Mouse (Mus musculus) layer of hippocampus, adult 8-10 months (tissue): ENCODE results near the gene Dhcr7. TPM values are rescaled to one million over a fixed set of nuclear protein-coding genes. Genes with fewer than 3 reads are reported as not detected.

Source experiments
- DNase-seq, 2 experiments: peaks; one replicate each; pipeline ENCODE4 v3.0.0; 2022; ENCODE audit warnings: low spot score in 2 of 2
- total RNA-seq, 4 experiments: library from RNA; stranded (reverse); gene quantifications; 2 replicates each; pipeline ENCODE4 v1.2.4; 2022

The Dhcr7 gene
- 10 to 100 TPM; 42.1 to 48.1 (median 44.7) TPM for total RNA-seq

GRCm38 (mm10) chr7:143822375-143823265 lies at the start of gene Dhcr7, which contains the start of gene Nadsyn1:
TSS of gene Dhcr7 (plus strand) at chr7:143823145.
TSS of gene Nadsyn1 (minus strand) at chr7:143822849.
- peak; percentile 98 to 99 for DNase-seq

GRCm38 (mm10) chr7:143776137-143776536 lies 46.8 kb upstream of the Dhcr7 start:
- DNase-seq, result no peak

- DNase-seq, result no peak
Observed at GRCm38 (mm10) chr7:143777375-143777774, 45.6 kb upstream of the Dhcr7 start.

GRCm38 (mm10) chr7:143783378-143783995 lies 39.5 kb upstream of the Dhcr7 start:
- no peak for DNase-seq

GRCm38 (mm10) chr7:143783996-143784829 lies 38.7 kb upstream of the Dhcr7 start, which contains the start of gene Mrgpre:
TSS of gene Mrgpre (minus strand) at chr7:143784500.
- DNase-seq, result peak; percentile 56 to 61

- no peak for DNase-seq
Observed at GRCm38 (mm10) chr7:143792336-143792985, 30.5 kb upstream of the Dhcr7 start.

GRCm38 (mm10) chr7:143793121-143793520 lies 29.8 kb upstream of the Dhcr7 start:
- no peak for DNase-seq

GRCm38 (mm10) chr7:143798783-143799182 lies 24.2 kb upstream of the Dhcr7 start:
- DNase-seq, result no peak

GRCm38 (mm10) chr7:143800770-143801169 lies 22.2 kb upstream of the Dhcr7 start:
- no peak for DNase-seq

GRCm38 (mm10) chr7:143801195-143802065 lies 21.5 kb upstream of the Dhcr7 start:
- DNase-seq, result no peak

- peak in 1 of 2 experiments; percentile 55 for DNase-seq
Observed at GRCm38 (mm10) chr7:143805199-143805624, 17.7 kb upstream of the Dhcr7 start.

- DNase-seq, result no peak
Observed at GRCm38 (mm10) chr7:143808909-143809308, 14.0 kb upstream of the Dhcr7 start.

GRCm38 (mm10) chr7:143819201-143819600 lies 3.7 kb upstream of the Dhcr7 start:
- DNase-seq, result no peak

GRCm38 (mm10) chr7:143821241-143821640 lies 1.7 kb upstream of the Dhcr7 start:
- no peak for DNase-seq

- no peak for DNase-seq
Observed at GRCm38 (mm10) chr7:143823266-143823605, 291 bp downstream of the Dhcr7 start.

GRCm38 (mm10) chr7:143826985-143827384 lies 4.0 kb downstream of the Dhcr7 start:
- DNase-seq, result no peak

- DNase-seq, result peak; percentile 95 to 96
Observed at GRCm38 (mm10) chr7:143829504-143830331, 6.8 kb downstream of the Dhcr7 start.

- no peak for DNase-seq
Observed at GRCm38 (mm10) chr7:143830399-143830798, 7.5 kb downstream of the Dhcr7 start.

- no peak for DNase-seq
Observed at GRCm38 (mm10) chr7:143832196-143832595, 9.3 kb downstream of the Dhcr7 start.
